Mouse (Mus musculus) testis, adult 2 months (tissue): Measurements from ENCODE around the gene Rexo1.

Experiments
- CTCF ChIP-seq: fragments of 200-500 bp; IDR thresholded peaks from 2 replicates; pipeline ENCODE4 v1.5.1; 2012; ENCODE audit warnings: low read depth, mild to moderate bottlenecking, inconsistent platforms, low read length, moderate library complexity; ENCODE audit not compliant: control insufficient read depth, insufficient read depth, insufficient replicate concordance
- POLR2A ChIP-seq: fragments of 200-500 bp; IDR thresholded peaks from 2 replicates; pipeline ENCODE4 v1.6.1; 2012; ENCODE audit warnings: low read depth, mild to moderate bottlenecking, inconsistent platforms, low read length, moderate library complexity; ENCODE audit not compliant: control insufficient read depth

DNA sequence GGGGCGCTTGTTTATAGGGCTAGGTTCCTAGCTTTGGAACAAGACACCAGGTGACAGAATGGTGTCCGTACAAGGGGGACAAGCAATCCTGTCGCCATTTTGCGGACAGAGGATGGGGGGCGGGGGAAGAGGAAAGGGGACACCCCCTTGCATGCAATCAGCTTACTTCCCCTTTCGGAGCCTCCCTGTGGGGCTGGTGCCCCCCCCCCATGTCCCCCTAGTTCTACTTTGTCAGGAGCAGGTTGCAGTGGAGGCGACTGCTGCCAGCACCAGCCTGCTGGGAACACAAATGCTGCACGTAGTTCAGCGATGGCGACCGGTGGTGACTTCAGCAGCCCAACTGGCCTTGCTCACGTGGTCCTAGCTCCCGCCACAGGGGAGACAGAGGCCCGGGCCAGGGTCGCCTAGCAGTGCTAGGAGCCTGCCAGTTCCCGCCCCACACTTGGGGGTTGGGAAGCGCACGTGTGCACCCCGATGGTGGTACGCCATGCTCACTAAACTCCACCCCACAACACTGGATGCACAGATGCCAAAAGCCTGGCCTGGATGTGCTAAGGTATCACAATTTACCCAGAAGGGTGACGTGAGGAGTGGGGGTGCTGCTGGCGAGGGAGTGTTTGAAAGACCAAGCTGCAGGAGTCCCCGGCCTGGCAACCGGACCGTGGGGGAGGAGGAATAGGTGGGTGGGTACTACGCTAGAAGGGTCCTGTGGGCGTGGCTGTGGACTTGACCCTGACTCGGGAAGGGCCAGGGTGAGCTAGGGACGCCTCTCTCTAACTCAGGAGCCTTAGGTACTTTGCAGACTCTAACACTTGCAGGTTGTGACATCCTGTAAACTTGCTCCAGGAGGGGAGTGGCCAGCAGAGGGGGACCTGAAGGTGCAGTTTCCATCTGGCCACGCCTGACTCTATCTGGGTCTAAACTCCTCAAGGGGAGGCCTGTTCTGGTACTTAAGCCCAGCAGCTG, 9.8 kb upstream of the Rexo1 start:
- no peak for TF ChIP-seq CTCF
- TF ChIP-seq POLR2A, result no peak
